ENCODE assay signal across 12 mouse cellular contexts in the genomic region with DNA sequence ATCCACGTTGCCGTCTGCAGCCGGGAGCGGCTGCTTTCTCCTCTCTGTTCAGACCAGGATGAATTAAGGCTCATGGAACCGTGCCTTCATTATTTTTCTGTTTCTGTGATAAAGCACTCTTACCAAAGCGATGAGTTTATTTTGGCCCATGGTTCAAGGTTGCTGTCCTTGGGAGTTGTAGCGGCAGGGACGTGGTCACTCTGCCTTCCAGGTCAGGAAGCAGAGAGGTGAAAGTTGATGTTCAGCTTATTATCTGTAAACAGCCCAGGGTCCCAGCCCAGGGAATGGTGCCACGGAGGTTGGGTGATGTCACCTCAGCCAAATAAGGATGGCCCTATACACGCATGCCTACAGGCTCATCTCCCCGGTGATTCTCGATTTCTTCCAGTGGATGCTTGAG.
DNase-seq lines count a peak whose midpoint lies in the region; ATAC-seq and TF ChIP-seq lines count a peak whose summit lies in the region.
"Had no signal": no experiment of that assay in that cellular context is flagged by ENCODE, and none has a peak within 500 bp of the region (broad histone marks: within the 10 kb centered on the region; RNA-seq: fewer than 3 reads in every experiment).

No protein-coding gene starts in this region.

- no peak overlapping the region for H3K9ac ChIP-seq in kidney, embryonic 15.5 days
- no peak overlapping the region for H3K9ac ChIP-seq in kidney, embryonic 14.5 days (ENCODE audit: low read depth, low read length)
- H3K9ac ChIP-seq in intestine, postnatal 0 days (ENCODE audit: low read depth, low read length), result no peak overlapping the region
- H3K9ac ChIP-seq in stomach, postnatal 0 days (ENCODE audit: low read length), result no peak overlapping the region
- H3K9ac ChIP-seq: heart, embryonic 15.5 days had no signal

- 84% methylated on average over 12 of the region's 12 CpGs for WGBS in kidney, embryonic 15.5 days
- 81% methylated on average over 12 of the region's 12 CpGs for WGBS in kidney, embryonic 14.5 days
- 79% methylated on average over 12 of the region's 12 CpGs for WGBS in intestine, postnatal 0 days
- 87% methylated on average over 12 of the region's 12 CpGs for WGBS in stomach, postnatal 0 days

- no peak overlapping the region for H3K4me3 ChIP-seq in kidney, embryonic 15.5 days (replicated peaks)
- H3K4me3 ChIP-seq in kidney, embryonic 14.5 days (ENCODE audit: low read length), result no peak overlapping the region
- H3K4me3 ChIP-seq in intestine, postnatal 0 days (ENCODE audit: low read depth, low read length), result no peak overlapping the region
- H3K4me3 ChIP-seq in stomach, postnatal 0 days (ENCODE audit: low read depth, low read length), result no peak overlapping the region
- H3K4me3 ChIP-seq: forebrain, embryonic 10.5 days; heart, embryonic 15.5 days; left cerebral cortex, adult 2 months had no signal

- H3K27ac ChIP-seq in kidney, embryonic 15.5 days, result 0 out of 2 replicates have a peak overlapping the region, but pooled peaks have one; percentile 75
- H3K27ac ChIP-seq in kidney, embryonic 14.5 days (ENCODE audit: low read depth, low read length), result no peak overlapping the region
- peak overlapping the region; percentile 78 for H3K27ac ChIP-seq in intestine, postnatal 0 days (ENCODE audit: low read depth, low read length)
- peak overlapping the region; percentile 30; the same call in 1 of the 2 replicates for H3K27ac ChIP-seq in stomach, postnatal 0 days (replicated peaks)
- H3K27ac ChIP-seq: forebrain, embryonic 10.5 days; heart, embryonic 15.5 days; left cerebral cortex, adult 2 months had no signal

- no peaks in the 10 kb centered on the region for H3K36me3 ChIP-seq in kidney, embryonic 15.5 days
- H3K36me3 ChIP-seq in kidney, embryonic 14.5 days (ENCODE audit: control insufficient read depth, insufficient read depth, low read length), result no peaks in the 10 kb centered on the region
- no peaks in the 10 kb centered on the region for H3K36me3 ChIP-seq in intestine, postnatal 0 days (ENCODE audit: control insufficient read depth, insufficient read depth)
- no peaks in the 10 kb centered on the region for H3K36me3 ChIP-seq in stomach, postnatal 0 days (ENCODE audit: control insufficient read depth, insufficient read depth, low read length)
- H3K36me3 ChIP-seq: forebrain, embryonic 10.5 days; heart, embryonic 15.5 days had no signal

- TF ChIP-seq EP300 in stomach, postnatal 0 days (optimal IDR thresholded peaks at IDR 0.05), result no peak

- no peaks in the 10 kb centered on the region for H3K9me3 ChIP-seq in kidney, embryonic 15.5 days (replicated peaks)
- H3K9me3 ChIP-seq in kidney, embryonic 14.5 days (ENCODE audit: control insufficient read depth, low read length), result no peaks in the 10 kb centered on the region
- H3K9me3 ChIP-seq in intestine, postnatal 0 days (ENCODE audit: control insufficient read depth), result no peaks in the 10 kb centered on the region
- H3K9me3 ChIP-seq in stomach, postnatal 0 days (ENCODE audit: control insufficient read depth, low read length), result no peaks in the 10 kb centered on the region
- H3K9me3 ChIP-seq: forebrain, embryonic 10.5 days; heart, embryonic 15.5 days had no signal

- no peak overlapping the region for H3K4me2 ChIP-seq in kidney, embryonic 15.5 days
- H3K4me2 ChIP-seq in kidney, embryonic 14.5 days (replicated peaks; ENCODE audit: low read depth, low read length), result no peak overlapping the region
- H3K4me2 ChIP-seq in intestine, postnatal 0 days (replicated peaks; ENCODE audit: low read depth), result no peak overlapping the region
- H3K4me2 ChIP-seq in stomach, postnatal 0 days (replicated peaks; ENCODE audit: low read depth), result no peak overlapping the region
- H3K4me2 ChIP-seq: heart, embryonic 15.5 days had no signal

- peak; percentile 84 for DNase-seq in adrenal gland, adult 8-10 months
- DNase-seq in stomach, postnatal 0 days (ENCODE audit: low spot score), result no peak
- DNase-seq in lung, postnatal 10 days, result no peak
- no peak for DNase-seq in frontal cortex, postnatal 36 days (ENCODE audit: low spot score in 2 of 2)
- DNase-seq: cerebellum, adult 2 months; thymus, postnatal 14 days had no signal

- no peak for ATAC-seq in kidney, embryonic 15.5 days (replicated peaks; ENCODE audit: low FRiP score)
- ATAC-seq in kidney, embryonic 14.5 days (ENCODE audit: low FRiP score, low TSS enrichment), result no peak
- ATAC-seq in intestine, postnatal 0 days, result no peak
- ATAC-seq in stomach, postnatal 0 days (ENCODE audit: low FRiP score, low TSS enrichment), result no peak

- no peak for TF ChIP-seq CTCF in intestine, postnatal 0 days (IDR thresholded peaks at IDR 0.05; ENCODE audit: low read depth)
- no peak for TF ChIP-seq CTCF in stomach, postnatal 0 days (IDR thresholded peaks at IDR 0.05; ENCODE audit: low read depth)

- H3K4me1 ChIP-seq in kidney, embryonic 15.5 days, result peaks cover 69% of the 10 kb centered on the region
- peaks cover 28% of the 10 kb centered on the region for H3K4me1 ChIP-seq in kidney, embryonic 14.5 days (ENCODE audit: control insufficient read depth, insufficient read depth, low read length)
- peaks cover 32% of the 10 kb centered on the region for H3K4me1 ChIP-seq in intestine, postnatal 0 days (replicated peaks; ENCODE audit: control insufficient read depth, insufficient read depth, low read length)
- peaks cover 16% of the 10 kb centered on the region for H3K4me1 ChIP-seq in stomach, postnatal 0 days (replicated peaks; ENCODE audit: control insufficient read depth, insufficient read depth)

- no peaks in the 10 kb centered on the region for H3K27me3 ChIP-seq in kidney, embryonic 15.5 days
- H3K27me3 ChIP-seq in kidney, embryonic 14.5 days (ENCODE audit: control insufficient read depth, insufficient read depth, low read length), result no peaks in the 10 kb centered on the region
- H3K27me3 ChIP-seq in intestine, postnatal 0 days (replicated peaks; ENCODE audit: control insufficient read depth, insufficient read depth, low read length), result no peaks in the 10 kb centered on the region
- H3K27me3 ChIP-seq in stomach, postnatal 0 days (ENCODE audit: control insufficient read depth, insufficient read depth, low read length), result no peaks in the 10 kb centered on the region
- H3K27me3 ChIP-seq: heart, embryonic 15.5 days had no signal
